Mouse (Mus musculus) liver, adult 2 months (tissue): ENCODE measurements around the gene Ppox. TPM values are rescaled to one million over a fixed set of nuclear protein-coding genes. Genes with fewer than 3 reads are reported as not detected.
"Not testable (repeated sequence)": the region's sequence is repeated elsewhere in the genome, so short reads cannot be mapped to it uniquely, and the experiment has no call there.

ENCODE experiments used
- DNase-seq: peaks from one replicate; pipeline ENCODE4 v3.0.0-alpha.2; 2011; ENCODE audit warnings: low read depth, low spot score; ENCODE audit errors: extremely low read depth
- H3K27ac ChIP-seq: fragments of 200-500 bp; replicated peaks from 2 replicates; pipeline ENCODE4 v1.5.1; 2012; ENCODE audit warnings: low read depth, mild to moderate bottlenecking, control low read depth, inconsistent platforms, low read length; ENCODE audit not compliant: insufficient read depth
- H3K27me3 ChIP-seq: fragments of 200-500 bp; 2 replicates; pipeline ENCODE4 v1.6.1; 2012; ENCODE audit warnings: mild to moderate bottlenecking, moderate library complexity, low read length, inconsistent platforms; ENCODE audit not compliant: control insufficient read depth, insufficient read depth
- H3K36me3 ChIP-seq: fragments of 200-500 bp; 2 replicates; pipeline ENCODE4 v1.6.1; 2012; ENCODE audit warnings: low read length, inconsistent platforms; ENCODE audit not compliant: control insufficient read depth, insufficient read depth
- H3K4me1 ChIP-seq: fragments of 200-500 bp; 2 replicates; pipeline ENCODE4 v1.6.1; 2011; ENCODE audit warnings: low read length; ENCODE audit not compliant: control insufficient read depth, insufficient read depth
- H3K4me3 ChIP-seq: fragments of 200-500 bp; 2 replicates; pipeline ENCODE4 v1.5.1; 2011; ENCODE audit warnings: low read depth, mild to moderate bottlenecking, control low read depth, low read length, moderate library complexity; ENCODE audit not compliant: insufficient read depth
- H3K79me2 ChIP-seq: fragments of 200-500 bp; 2 replicates; pipeline ENCODE4 v1.6.1; 2012; ENCODE audit warnings: inconsistent platforms, mild to moderate bottlenecking, low read length, moderate library complexity; ENCODE audit not compliant: control insufficient read depth, insufficient read depth
- H3K9ac ChIP-seq: fragments of 200-500 bp; 2 replicates; pipeline ENCODE4 v1.6.1; 2012; ENCODE audit warnings: low read depth, mild to moderate bottlenecking, control low read depth, inconsistent platforms, low read length
- CTCF ChIP-seq: fragments of 200-500 bp; IDR thresholded peaks from 2 replicates; pipeline ENCODE4 v1.5.1; 2011; ENCODE audit warnings: low read depth, low read length, control low read depth
- POLR2A ChIP-seq: fragments of 200-500 bp; IDR thresholded peaks from 2 replicates; pipeline ENCODE4 v1.6.1; 2011; ENCODE audit warnings: low read length, control low read depth; ENCODE audit not compliant: insufficient read depth; ENCODE audit errors: extremely low read depth
- WGBS: fragments of 180-500 bp; shearing (Covaris S2); methylation state at CpG from one replicate; pipeline ENCODE4 v1.1.7; 2018; 5-methylcytosine and 5-hydroxymethylcytosine counted together
- polyA plus RNA-seq: library from polyadenylated mRNA; depleted of rRNA; stranded (reverse); fragments of >200 nt; gene quantifications from 2 replicates; pipeline ENCODE4 v1.2.3, GENCODE M21; 2012; rRNA removed
- total RNA-seq: library from RNA; depleted of rRNA; stranded (reverse); fragments of >200 nt; gene quantifications from 2 replicates; pipeline ENCODE4 v1.2.3, GENCODE M21; 2014; rRNA removed

Gene Ppox
- total RNA-seq: 11.0 and 14.4 TPM in 2 replicates
- 19.6 and 31.2 TPM in 2 replicates for polyA plus RNA-seq

GRCm38 (mm10) chr1:171280916-171281527 lies at the start of gene Ppox:
Gene Ppox, minus strand, starts transcription at chr1:171281186.
- peak; percentile 98 for DNase-seq
- peaks cover 7% of the 10 kb centered on the region; the same call in 1 of the 2 replicates for H3K36me3 ChIP-seq
- H3K9ac ChIP-seq: peak within 1 kb of the TSS; percentile 85
- no peak for TF ChIP-seq POLR2A
- 0 out of 2 replicates have a peak, but pooled peaks have one; percentile 2 for TF ChIP-seq CTCF
- peaks cover 5% of the 10 kb centered on the region; the same call in 1 of the 2 replicates for H3K4me1 ChIP-seq
- under 1% methylated on average over 26 of the region's 26 CpGs for WGBS
- no peaks in the 10 kb centered on the region; the same call in 1 of the 2 replicates for H3K79me2 ChIP-seq
- H3K27me3 ChIP-seq: no peaks in the 10 kb centered on the region
- peak within 1 kb of the TSS; percentile 75 for H3K4me3 ChIP-seq
- H3K27ac ChIP-seq: peak within 1 kb of the TSS; percentile 87

- WGBS: 0% methylated on average over 4 of the region's 4 CpGs
- Histone ChIP-seq H3K27ac (peak overlapping the region; percentile 58), H3K79me2 (peaks cover 30% of the 10 kb centered on the region; the same call in 1 of the 2 replicates), H3K27me3 (no peaks in the 10 kb centered on the region), H3K36me3 (peaks cover 2% of the 10 kb centered on the region; the same call in 1 of the 2 replicates), H3K4me3 (peak overlapping the region; percentile 98), H3K4me1 (peaks cover 12% of the 10 kb centered on the region), H3K9ac (peak overlapping the region; percentile 98)
- no peak for TF ChIP-seq POLR2A
- TF ChIP-seq CTCF: no peak
- DNase-seq: peak; percentile 67
Observed at GRCm38 (mm10) chr1:171330216-171330560, 49.2 kb upstream of the Ppox start.

GRCm38 (mm10) chr1:171329433-171330215 lies 48.6 kb upstream of the Ppox start:
- peaks cover 2% of the 10 kb centered on the region; the same call in 1 of the 2 replicates for H3K36me3 ChIP-seq
- peak overlapping the region; percentile 98 for H3K9ac ChIP-seq
- DNase-seq: no peak
- H3K4me1 ChIP-seq: peaks cover 12% of the 10 kb centered on the region
- H3K27me3 ChIP-seq: no peaks in the 10 kb centered on the region
- peak overlapping the region; percentile 98 for H3K4me3 ChIP-seq
- TF ChIP-seq POLR2A (no peak), CTCF (no peak)
- under 1% methylated on average over 47 of the region's 61 CpGs for WGBS
- peak overlapping the region; percentile 58 for H3K27ac ChIP-seq
- H3K79me2 ChIP-seq: peaks cover 27% of the 10 kb centered on the region; the same call in 1 of the 2 replicates

- Histone ChIP-seq H3K27me3 (no peaks in the 10 kb centered on the region), H3K4me3 (peak within 1 kb of the TSS; percentile 98), H3K9ac (peak within 1 kb of the TSS; percentile 98), H3K36me3 (peaks cover 2% of the 10 kb centered on the region; the same call in 1 of the 2 replicates), H3K27ac (peak within 1 kb of the TSS; percentile 94), H3K79me2 (peaks cover 21% of the 10 kb centered on the region; the same call in 1 of the 2 replicates), H3K4me1 (peaks cover 12% of the 10 kb centered on the region)
- WGBS: 1% methylated on average over 42 of the region's 48 CpGs
- peak; percentile 88 for DNase-seq
- 0 out of 2 replicates have a peak, but pooled peaks have one; percentile 7 for TF ChIP-seq POLR2A
- no peak for TF ChIP-seq CTCF
Observed at GRCm38 (mm10) chr1:171328839-171329432, 48.0 kb upstream of the Ppox start, which contains the start of gene Dedd. Gene Dedd, plus strand, starts transcription at chr1:171329145.

GRCm38 (mm10) chr1:171328244-171328643 lies 47.3 kb upstream of the Ppox start:
- 16% methylated on average over 9 of the region's 9 CpGs for WGBS
- Histone ChIP-seq H3K36me3 (peaks cover 2% of the 10 kb centered on the region; the same call in 1 of the 2 replicates), H3K27ac (peak overlapping the region; percentile 94), H3K79me2 (peaks cover 17% of the 10 kb centered on the region; the same call in 1 of the 2 replicates), H3K4me1 (peaks cover 12% of the 10 kb centered on the region), H3K27me3 (no peaks in the 10 kb centered on the region), H3K4me3 (peak overlapping the region; percentile 98), H3K9ac (peak overlapping the region; percentile 66)
- TF ChIP-seq POLR2A (no peak), CTCF (no peak)
- no peak for DNase-seq

GRCm38 (mm10) chr1:171326588-171326987 lies 45.6 kb upstream of the Ppox start:
- not testable (repeated sequence) for H3K27me3 ChIP-seq, H3K27ac ChIP-seq, H3K9ac ChIP-seq, DNase-seq, H3K36me3 ChIP-seq, H3K4me3 ChIP-seq
- 70% methylated on average over 4 of the region's 4 CpGs for WGBS
- peaks cover 12% of the 10 kb centered on the region for H3K4me1 ChIP-seq
- H3K79me2 ChIP-seq: peaks cover 13% of the 10 kb centered on the region; the same call in 1 of the 2 replicates
